Mouse (Mus musculus) thymus, adult 2 months (tissue): Measurements from ENCODE around the gene Psg19. TPM values are rescaled to one million over a fixed set of nuclear protein-coding genes. Genes with fewer than 3 reads are reported as not detected.
"Not testable (repeated sequence)": the region's sequence is repeated elsewhere in the genome, so short reads cannot be mapped to it uniquely, and the experiment has no call there.

Experiments
- DNase-seq: peaks from one replicate; pipeline ENCODE4 v3.0.0; 2021
- H3K27ac ChIP-seq: fragments of 200-500 bp; 2 replicates; pipeline ENCODE4 v1.5.1; 2012; ENCODE audit warnings: low read length, control low read depth; ENCODE audit not compliant: control insufficient read depth, insufficient read depth
- H3K27me3 ChIP-seq: fragments of 200-500 bp; 2 replicates; pipeline ENCODE4 v1.6.1; 2012; ENCODE audit warnings: mild to moderate bottlenecking, low read length, moderate library complexity, mixed read lengths; ENCODE audit not compliant: control insufficient read depth, insufficient read depth
- H3K36me3 ChIP-seq: fragments of 200-500 bp; 2 replicates; pipeline ENCODE4 v1.6.1; 2012; ENCODE audit warnings: mild to moderate bottlenecking, low read length, moderate library complexity; ENCODE audit not compliant: control insufficient read depth, insufficient read depth
- H3K4me1 ChIP-seq: fragments of 200-500 bp; replicated peaks from 2 replicates; pipeline ENCODE4 v1.6.1; 2012; ENCODE audit warnings: low read length; ENCODE audit not compliant: control insufficient read depth, insufficient read depth
- H3K4me3 ChIP-seq: fragments of 200-500 bp; 2 replicates; pipeline ENCODE4 v1.5.1; 2012; ENCODE audit warnings: mild to moderate bottlenecking, low read length, control low read depth, moderate library complexity; ENCODE audit not compliant: control insufficient read depth, insufficient read depth
- CTCF ChIP-seq: fragments of 200-500 bp; IDR thresholded peaks from 2 replicates; pipeline ENCODE4 v1.5.1; 2012; ENCODE audit warnings: mild to moderate bottlenecking, control low read depth, low read length, moderate library complexity, borderline replicate concordance; ENCODE audit not compliant: control insufficient read depth, poor library complexity, insufficient read depth; ENCODE audit errors: extremely low read depth
- POLR2A ChIP-seq: fragments of 200-500 bp; IDR thresholded peaks from 2 replicates; pipeline ENCODE4 v1.6.1; 2012; ENCODE audit warnings: mild to moderate bottlenecking, low read length, control low read depth, moderate library complexity; ENCODE audit not compliant: control insufficient read depth, poor library complexity, insufficient read depth; ENCODE audit errors: extremely low read depth
- WGBS: fragments of 180-500 bp; shearing (Covaris S2); methylation state at CpG from one replicate; pipeline ENCODE4 v1.1.7; 2018; 5-methylcytosine and 5-hydroxymethylcytosine counted together
- polyA plus RNA-seq: library from polyadenylated mRNA; depleted of rRNA; stranded (reverse); fragments of >200 nt; gene quantifications from 2 replicates; pipeline ENCODE4 v1.2.3, GENCODE M21; 2012

The Psg19 gene
- polyA plus RNA-seq, 1 experiment = not detected

- no peak overlapping the region for H3K4me3 ChIP-seq
- no peaks in the 10 kb centered on the region for H3K27me3 ChIP-seq
- 82% methylated on average over 9 of the region's 9 CpGs for WGBS
- H3K4me1 ChIP-seq = no peaks in the 10 kb centered on the region
- H3K27ac ChIP-seq = no peak overlapping the region
- TF ChIP-seq CTCF = no peak
- no peak for TF ChIP-seq POLR2A
- no peaks in the 10 kb centered on the region for H3K36me3 ChIP-seq
- no peak for DNase-seq
Observed at GRCm38 (mm10) chr7:18828592-18828991, 30.3 kb upstream of the Psg19 start.

DNA sequence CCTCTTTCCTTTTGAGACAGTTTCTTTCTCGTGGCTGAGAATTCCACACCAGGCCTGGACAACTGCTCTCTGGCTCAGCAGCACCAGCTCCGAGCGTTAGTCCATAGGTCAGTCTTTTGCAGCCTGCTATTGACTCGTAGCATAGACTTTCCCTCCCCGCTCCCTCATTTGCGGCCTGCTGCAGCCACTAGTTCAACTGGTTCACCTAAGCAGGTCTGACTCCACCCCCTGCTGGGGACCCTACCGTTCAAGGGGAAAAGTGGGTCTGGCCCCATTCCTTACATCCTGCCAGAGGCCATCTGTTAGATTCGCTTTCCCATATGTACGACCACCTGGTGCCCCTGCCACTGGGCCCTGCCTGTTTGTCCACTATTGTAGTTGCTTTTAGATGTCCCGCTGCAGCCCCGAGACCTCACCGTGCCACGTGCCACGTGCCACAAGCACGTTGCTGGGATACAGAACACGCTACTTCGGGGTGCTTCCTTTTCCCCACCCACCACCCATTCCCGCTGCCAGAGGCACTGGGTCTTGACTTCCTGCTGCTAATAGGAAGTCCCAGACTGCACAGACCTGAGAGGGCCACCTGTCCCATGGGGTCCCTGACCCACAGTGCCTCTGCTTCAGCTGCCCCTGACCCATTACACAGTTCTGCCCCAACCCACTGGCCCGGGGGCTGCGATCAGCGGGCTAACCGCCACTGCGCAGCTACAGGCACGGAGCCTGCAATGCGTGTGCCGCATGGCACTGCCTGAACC is 29.6 kb upstream of the Psg19 start:
- H3K27ac ChIP-seq = no peak overlapping the region
- H3K4me3 ChIP-seq = no peak overlapping the region
- no peak for DNase-seq
- H3K4me1 ChIP-seq = no peaks in the 10 kb centered on the region
- WGBS = 78% methylated on average over 26 of the region's 26 CpGs
- no peaks in the 10 kb centered on the region for H3K27me3 ChIP-seq
- TF ChIP-seq POLR2A = no peak
- no peak for TF ChIP-seq CTCF
- no peaks in the 10 kb centered on the region for H3K36me3 ChIP-seq

DNA sequence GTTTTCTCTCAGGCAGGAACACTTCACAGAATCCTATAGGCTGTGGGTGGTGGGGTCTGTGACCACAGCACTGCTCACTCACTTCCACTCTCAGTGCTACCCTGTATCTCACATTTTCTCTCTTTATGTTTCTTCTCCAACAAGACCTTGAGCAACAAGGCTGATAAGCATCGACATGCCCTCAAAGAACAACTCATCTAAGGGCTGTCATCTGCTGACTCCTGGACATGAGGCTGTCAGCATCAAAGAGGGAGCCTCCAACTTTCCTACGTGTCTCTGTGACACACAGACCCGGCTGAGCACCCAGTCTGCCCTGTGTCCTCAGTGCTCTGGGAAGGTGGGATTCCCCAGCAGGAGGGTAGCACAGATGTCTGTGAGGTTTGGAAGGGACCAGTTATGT is 23.2 kb upstream of the Psg19 start, which contains the start of gene Psg17:
Gene Psg17, minus strand, starts transcription at position 101 of the 400 bp plus-strand sequence.
- Histone ChIP-seq H3K4me1 (no peaks in the 10 kb centered on the region), H3K36me3 (no peaks in the 10 kb centered on the region)

GRCm38 (mm10) chr7:18818301-18818700 is 20.0 kb upstream of the Psg19 start:
- no peaks in the 10 kb centered on the region for H3K4me1 ChIP-seq
- 91% methylated on average over 9 of the region's 9 CpGs for WGBS
- no peak for TF ChIP-seq CTCF
- no peak for TF ChIP-seq POLR2A

More for the DNA sequence above, 23.2 kb upstream of the Psg19 start, which contains the start of gene Psg17:
- no peak for TF ChIP-seq CTCF
- no peak for TF ChIP-seq POLR2A
- no peak within 1 kb of the TSS for H3K4me3 ChIP-seq
- no peak within 1 kb of the TSS for H3K27ac ChIP-seq
- no peak for DNase-seq
- H3K27me3 ChIP-seq = no peaks in the 10 kb centered on the region
- WGBS = 65% methylated on average over 3 of the region's 3 CpGs

GRCm38 (mm10) chr7:18803526-18803925 is 5.2 kb upstream of the Psg19 start:
- H3K27ac ChIP-seq = no peak overlapping the region
- H3K36me3 ChIP-seq = no peaks in the 10 kb centered on the region
- no peak for DNase-seq
- TF ChIP-seq CTCF = no peak
- no peak for TF ChIP-seq POLR2A
- H3K4me3 ChIP-seq = no peak overlapping the region
- no peaks in the 10 kb centered on the region for H3K4me1 ChIP-seq
- H3K27me3 ChIP-seq = no peaks in the 10 kb centered on the region

More at GRCm38 (mm10) chr7:18818301-18818700, 20.0 kb upstream of the Psg19 start:
- DNase-seq = no peak
- H3K27me3 ChIP-seq = no peaks in the 10 kb centered on the region
- no peak overlapping the region for H3K4me3 ChIP-seq
- H3K36me3 ChIP-seq = no peaks in the 10 kb centered on the region
- no peak overlapping the region for H3K27ac ChIP-seq

- Histone ChIP-seq H3K27me3 (no peaks in the 10 kb centered on the region), H3K4me3 (no peak overlapping the region), H3K4me1 (no peaks in the 10 kb centered on the region), H3K27ac (no peak overlapping the region), H3K36me3 (no peaks in the 10 kb centered on the region)
- 52% methylated on average over 3 of the region's 3 CpGs for WGBS
- TF ChIP-seq POLR2A (no peak), CTCF (no peak)
- no peak for DNase-seq
Observed at GRCm38 (mm10) chr7:18799129-18799528, 809 bp upstream of the Psg19 start.

- not testable (repeated sequence) for H3K4me1 ChIP-seq, DNase-seq, H3K27ac ChIP-seq, H3K36me3 ChIP-seq, H3K4me3 ChIP-seq, H3K27me3 ChIP-seq
Observed at GRCm38 (mm10) chr7:18790671-18791070, 7.6 kb downstream of the Psg19 start.

GRCm38 (mm10) chr7:18781301-18781700 is 17.0 kb downstream of the Psg19 start:
- not testable (repeated sequence) for H3K4me1 ChIP-seq, H3K27ac ChIP-seq, DNase-seq, H3K36me3 ChIP-seq, H3K4me3 ChIP-seq, H3K27me3 ChIP-seq
- 37% methylated on average over 2 of the region's 2 CpGs for WGBS
